Mouse (Mus musculus) E14TG2a.4 (cell line): ENCODE measurements around the gene D930020B18Rik.

Source experiments
- CTCF ChIP-seq: conservative IDR thresholded peaks from 2 replicates; pipeline ENCODE4 v1.5.1; 2014; ENCODE audit warnings: low read length
- POU5F1 ChIP-seq: IDR thresholded peaks from 2 replicates; pipeline ENCODE4 v1.6.1; 2014; ENCODE audit warnings: low read length, borderline replicate concordance

GRCm38 (mm10) chr10:121728226-121728625, 86.8 kb downstream of the D930020B18Rik start:
- TF ChIP-seq CTCF (no peak), POU5F1 (no peak)
